Mouse (Mus musculus) embryo, embryonic 11 days (tissue): ENCODE data around the gene Rfk.

ENCODE experiments used
- DNase-seq: peaks from one replicate; pipeline ENCODE4 v3.0.0-alpha.2; 2015

Gene Rfk

GRCm38 (mm10) chr19:17393841-17394591 is at the start of gene Rfk:
Rfk (plus strand) TSS chr19:17394043.
- peak; percentile 95 for DNase-seq

GRCm38 (mm10) chr19:17344881-17345280 is 49.0 kb upstream of the Rfk start:
- DNase-seq = no peak

- no peak for DNase-seq
Measured at GRCm38 (mm10) chr19:17346716-17347474, 46.9 kb upstream of the Rfk start.

DNA sequence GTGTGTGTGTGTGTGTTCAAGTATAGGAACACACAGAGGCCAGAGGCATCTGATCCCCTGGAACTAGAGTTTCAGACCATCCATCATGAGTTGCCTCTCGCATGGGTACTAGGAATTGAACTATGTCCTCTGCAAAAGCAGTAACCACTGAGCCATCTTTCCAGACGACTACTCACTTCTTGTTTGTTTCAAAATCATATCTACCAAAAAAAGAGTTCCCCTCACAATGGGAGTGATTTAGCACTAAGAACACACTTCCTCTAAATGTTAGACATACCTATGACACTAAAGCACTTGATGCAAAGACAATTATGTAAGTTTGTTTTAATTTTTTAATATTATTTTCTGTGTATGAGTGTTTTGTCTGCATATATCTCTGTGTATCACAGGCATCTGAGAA is 46.0 kb upstream of the Rfk start:
- no peak for DNase-seq

DNA sequence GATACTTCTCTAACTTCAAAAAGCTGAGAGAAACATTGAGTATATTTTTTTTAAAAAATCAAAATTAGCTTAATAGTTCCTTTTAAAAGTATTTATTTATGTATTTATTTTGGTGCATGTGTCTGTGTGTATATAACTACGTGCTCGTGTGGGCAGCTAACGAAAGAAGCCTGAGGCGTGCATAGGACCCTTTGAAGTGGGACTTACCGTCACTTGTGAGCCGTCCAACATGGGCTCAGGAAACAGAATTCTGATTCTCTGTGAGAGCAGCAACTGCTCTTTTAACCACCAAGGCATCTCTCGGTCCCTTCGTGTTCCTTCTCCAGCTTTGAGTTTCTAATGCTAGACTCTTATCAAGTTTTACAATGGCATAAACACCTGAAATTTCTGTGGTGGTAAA is 40.1 kb upstream of the Rfk start:
- DNase-seq = no peak

GRCm38 (mm10) chr19:17354362-17354761 is 39.5 kb upstream of the Rfk start:
- no peak for DNase-seq

DNA sequence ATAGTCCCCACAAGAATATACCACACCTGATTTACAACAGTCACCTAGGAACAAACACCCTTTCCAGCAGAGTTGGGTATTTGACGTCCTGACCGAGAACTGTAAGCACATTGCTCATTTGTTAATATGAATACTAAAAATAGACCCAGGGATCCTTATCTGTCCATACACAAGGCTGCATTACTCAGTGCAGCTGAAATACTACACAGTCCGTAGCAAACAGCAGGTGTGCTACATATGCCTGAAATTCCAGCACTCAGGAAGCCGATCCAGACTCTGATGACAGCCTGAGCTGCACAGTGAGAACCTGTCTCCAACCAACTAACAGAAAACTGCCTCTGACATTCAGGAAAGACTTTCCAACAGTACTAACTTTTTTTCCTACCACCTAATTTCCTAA is 39.0 kb upstream of the Rfk start:
- no peak for DNase-seq

- DNase-seq = no peak
Measured at GRCm38 (mm10) chr19:17355361-17355760, 38.5 kb upstream of the Rfk start.

DNA sequence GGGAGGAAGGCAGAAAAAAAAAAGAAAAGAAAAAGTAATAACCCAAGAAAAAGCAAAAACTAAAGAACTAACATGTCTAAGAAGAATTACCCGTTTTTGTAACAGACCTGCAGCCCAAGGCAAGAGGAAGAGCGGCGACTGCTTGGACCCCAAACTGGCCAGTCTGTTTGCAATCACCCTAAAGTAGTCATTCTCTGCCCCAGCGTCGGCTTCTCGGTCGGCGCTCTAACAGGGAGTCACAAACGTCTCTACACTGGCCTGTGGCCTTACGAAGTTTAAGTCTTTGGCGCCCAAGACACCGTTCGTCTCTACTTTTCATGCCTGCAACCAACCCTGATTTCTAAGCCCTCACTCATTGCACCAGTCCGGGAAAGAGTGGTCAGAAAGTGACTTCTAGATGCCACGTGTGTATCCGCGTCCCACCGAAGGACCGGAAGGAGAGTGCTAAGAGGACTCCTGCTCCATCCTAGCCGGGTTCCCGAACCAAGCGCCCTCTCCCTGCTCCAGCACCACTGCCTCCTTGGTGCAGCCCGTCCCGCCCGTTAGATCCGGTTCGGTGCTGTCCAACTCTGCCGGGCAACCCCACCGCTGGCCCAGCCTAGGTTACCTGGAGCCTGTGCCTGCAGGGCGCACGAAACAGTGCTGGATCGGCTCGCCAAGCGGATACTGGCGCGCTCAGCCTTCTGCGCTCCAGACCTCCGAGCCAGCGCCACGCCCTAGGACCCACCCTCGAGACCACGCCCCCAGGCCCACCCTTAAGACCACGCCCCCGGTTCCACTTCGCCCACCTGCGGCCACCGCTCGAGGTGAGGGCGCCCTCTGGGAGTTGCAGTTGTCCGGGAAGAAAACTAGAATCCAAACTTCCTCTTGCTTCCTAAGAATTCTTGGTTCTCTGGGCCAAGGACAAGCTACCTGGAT is 37.6 kb upstream of the Rfk start:
- DNase-seq = peak; percentile 86

DNA sequence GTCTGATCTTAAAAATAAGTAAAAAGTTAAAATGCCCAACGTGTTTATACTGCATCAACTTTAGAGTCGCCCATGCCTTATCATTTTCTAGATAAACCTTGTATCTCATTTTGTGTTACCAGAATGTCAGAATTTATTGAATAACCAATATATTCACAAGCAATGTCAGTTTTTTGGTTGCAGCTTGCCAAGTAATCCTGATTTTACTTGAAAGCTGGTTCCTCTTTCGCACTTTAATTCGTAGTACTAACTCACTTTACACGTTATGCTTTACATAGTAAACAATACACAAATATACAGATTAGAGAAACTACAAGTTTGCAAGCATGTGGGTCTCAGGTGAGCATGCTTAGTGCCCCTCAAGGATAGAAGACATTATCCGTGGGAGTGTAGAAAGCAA is 36.9 kb upstream of the Rfk start:
- DNase-seq = no peak

- no peak for DNase-seq
Measured at GRCm38 (mm10) chr19:17357391-17357790, 36.5 kb upstream of the Rfk start.

GRCm38 (mm10) chr19:17359315-17359890 is 34.4 kb upstream of the Rfk start:
- no peak for DNase-seq

DNA sequence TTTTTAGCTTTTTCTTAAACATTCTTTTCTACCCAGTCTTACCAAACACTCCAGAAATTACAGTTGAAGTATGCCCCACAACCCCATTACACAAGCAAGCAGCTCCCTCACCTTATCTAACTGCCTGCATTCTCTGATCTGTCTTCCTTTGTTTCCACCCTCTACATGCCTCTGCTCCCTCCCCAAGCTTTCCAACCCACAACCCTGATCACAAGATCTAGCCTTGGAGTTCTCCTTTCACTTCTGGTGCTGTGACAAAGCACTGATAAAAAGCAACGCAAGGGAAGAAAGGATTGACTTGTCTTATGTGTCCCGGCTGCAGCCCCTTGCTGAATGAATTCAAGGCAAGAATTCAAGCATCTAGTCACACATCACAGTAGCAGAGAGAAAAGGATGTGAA is 32.7 kb upstream of the Rfk start:
- DNase-seq = no peak

DNA sequence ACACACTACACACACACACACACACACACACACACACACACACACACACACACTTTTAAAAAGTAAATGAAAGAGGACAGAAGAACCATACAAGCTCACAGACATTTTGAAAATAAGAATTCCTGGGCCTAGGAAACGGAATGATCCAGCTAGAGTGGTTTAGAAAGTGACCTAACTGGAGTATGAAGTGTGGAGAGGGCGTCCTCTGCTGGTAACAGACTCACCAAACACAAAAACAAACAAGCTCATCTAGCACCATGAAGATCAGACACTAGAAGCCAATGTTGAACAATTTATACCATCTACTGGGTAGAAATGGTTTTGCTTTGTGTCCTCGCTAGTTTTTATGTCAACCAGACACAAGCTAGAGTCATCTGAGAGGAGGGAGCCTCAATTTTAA is 29.1 kb upstream of the Rfk start:
- DNase-seq = peak; percentile 33

- no peak for DNase-seq
Measured at GRCm38 (mm10) chr19:17366364-17367090, 27.3 kb upstream of the Rfk start.

GRCm38 (mm10) chr19:17368557-17368956 is 25.3 kb upstream of the Rfk start:
- no peak for DNase-seq

DNA sequence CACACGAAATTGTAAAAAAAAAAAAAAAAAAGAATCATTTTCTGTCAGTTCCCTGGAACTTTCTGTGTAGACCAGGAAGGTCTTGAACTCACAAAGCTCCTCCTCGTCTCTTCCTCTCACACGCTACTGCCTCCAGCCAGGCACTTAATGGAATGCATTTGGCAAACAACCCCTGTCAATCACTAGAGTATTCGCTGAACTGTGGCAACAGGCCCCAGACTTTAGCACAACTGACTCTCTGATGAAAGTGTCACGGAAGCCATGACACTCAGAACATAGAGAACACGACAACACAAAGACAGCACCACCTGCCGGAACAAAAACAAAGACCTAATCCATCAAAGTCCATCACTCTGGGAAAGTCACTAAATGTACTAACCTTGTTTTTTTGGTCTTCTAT is 24.3 kb upstream of the Rfk start:
- DNase-seq = no peak

DNA sequence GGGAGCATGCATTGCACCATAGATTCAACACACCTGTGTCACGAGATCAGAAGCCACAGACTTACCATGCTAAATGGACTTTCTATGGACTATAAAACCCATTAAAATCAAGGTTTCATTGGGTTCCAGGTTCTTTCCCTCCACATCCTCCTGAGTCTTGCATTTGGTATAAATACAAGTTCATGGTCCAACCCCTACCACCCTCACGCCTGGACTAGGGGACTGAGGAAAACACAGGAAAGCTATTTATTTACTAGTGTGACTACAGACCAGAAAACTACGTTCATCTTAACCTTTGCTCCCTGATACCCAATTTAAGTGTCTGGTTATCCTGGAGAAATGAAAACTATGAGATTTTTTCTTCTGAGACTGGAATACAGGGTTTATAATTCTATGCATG is 21.1 kb upstream of the Rfk start, which contains the start of gene Gcnt1:
Gene Gcnt1 (minus strand): TSS at position 144 of the 400 bp plus-strand sequence.
- DNase-seq = no peak

DNA sequence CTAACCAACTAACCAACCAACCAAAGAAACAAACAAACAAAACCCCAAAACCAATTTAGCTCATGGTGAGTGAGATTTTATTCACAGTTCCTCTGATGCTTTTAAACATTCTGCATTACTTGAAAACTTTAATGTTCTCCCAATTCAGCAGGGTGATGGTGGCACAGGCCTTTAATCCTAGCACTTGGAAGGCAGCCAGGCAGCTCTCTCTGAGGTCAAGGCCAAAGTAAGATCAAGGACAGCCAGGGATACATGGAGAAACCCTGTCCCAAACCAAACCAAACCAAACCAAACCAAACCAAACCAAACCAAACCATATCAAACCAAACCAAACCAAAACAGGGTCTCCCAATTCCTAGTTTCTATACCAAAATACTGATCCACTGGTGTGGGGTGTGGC is 15.0 kb upstream of the Rfk start:
- DNase-seq = no peak

DNA sequence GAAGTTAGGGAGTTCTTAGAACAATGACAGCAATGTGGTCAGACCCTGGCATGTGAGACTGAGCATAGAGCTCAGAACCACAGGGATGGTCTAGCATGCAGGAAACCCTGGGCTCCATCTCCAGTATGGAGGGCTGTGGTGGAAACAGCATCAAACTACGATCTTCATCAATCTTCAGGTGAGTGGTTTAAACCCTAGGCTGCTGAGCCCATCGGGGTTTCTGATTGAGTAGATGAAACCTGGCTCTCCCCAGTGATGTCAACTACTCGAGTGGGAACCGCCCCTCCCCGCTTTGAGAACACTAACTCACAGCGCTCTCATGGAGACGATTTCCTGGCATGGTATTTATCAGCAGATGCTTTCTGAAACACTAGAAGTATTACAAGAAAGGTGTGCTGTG is 13.3 kb upstream of the Rfk start:
- no peak for DNase-seq

GRCm38 (mm10) chr19:17382807-17383397 is 10.9 kb upstream of the Rfk start:
- no peak for DNase-seq

DNA sequence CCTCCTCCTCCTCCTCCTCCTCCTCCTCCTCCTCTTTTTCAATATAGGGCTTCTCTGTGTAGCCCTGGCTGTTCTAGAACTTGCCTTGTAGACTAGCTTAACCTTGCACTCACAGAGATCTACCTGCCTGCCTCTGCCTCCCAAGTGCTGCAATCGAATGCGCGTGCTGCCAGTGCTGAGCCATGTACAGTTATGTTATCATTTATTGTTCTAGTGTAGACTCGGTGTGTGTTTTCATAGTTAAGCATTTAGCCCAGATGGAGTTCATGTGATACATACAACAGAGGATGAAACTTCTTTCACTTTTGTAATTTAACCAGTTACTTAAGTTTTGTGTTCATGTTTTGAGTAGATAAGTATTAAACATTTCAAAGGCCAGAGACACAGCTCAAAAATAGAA is 8.8 kb upstream of the Rfk start:
- no peak for DNase-seq
